18 mouse cellular contexts compared by ENCODE assay signal in the genomic region with DNA sequence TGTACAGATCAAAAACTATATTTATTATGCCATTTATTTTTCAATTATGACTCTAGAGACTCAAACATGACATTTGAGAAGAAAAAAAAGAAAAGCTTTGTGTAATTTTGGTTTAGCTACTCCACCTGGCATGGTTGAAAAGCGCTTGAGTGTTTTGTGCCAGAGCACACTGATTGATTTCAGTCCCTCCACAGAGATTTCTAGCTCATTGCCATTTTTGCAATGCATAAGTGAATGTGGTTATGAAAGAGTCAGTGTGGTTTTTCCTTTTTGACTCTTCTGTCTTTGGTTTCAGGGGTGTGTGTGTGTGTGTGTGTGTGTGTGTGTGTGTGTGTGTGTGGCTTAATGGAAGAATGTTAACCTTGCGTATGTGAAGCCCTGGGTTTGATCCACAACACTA.
"Had no signal": no experiment of that assay in that cellular context is flagged by ENCODE, and none has a peak within 500 bp of the region (broad histone marks: within the 10 kb centered on the region; RNA-seq: fewer than 3 reads in every experiment).

No protein-coding gene starts in this region.

- H3K36me3 ChIP-seq: midbrain, embryonic 10.5 days; midbrain, embryonic 13.5 days; neural tube, embryonic 12.5 days; neural tube, embryonic 15.5 days had no signal

- H3K4me2 ChIP-seq: lung, embryonic 14.5 days; midbrain, embryonic 13.5 days; neural tube, embryonic 12.5 days; neural tube, embryonic 15.5 days had no signal

- H3K4me3 ChIP-seq: midbrain, embryonic 10.5 days; midbrain, embryonic 13.5 days; myocyte; neural tube, embryonic 12.5 days; neural tube, embryonic 15.5 days had no signal

- DNase-seq: lung, adult 18-20 months; lung, embryonic 14.5 days; lung, postnatal 10 days; lung, postnatal 4 days; retina, postnatal 1 day; right cerebral cortex, adult 18-20 months; right cerebral cortex, postnatal 25 days; right cerebral cortex, postnatal 4 days; spleen, adult 18-20 months; thymus, adult 18-20 months; thymus, postnatal 14 days; thymus, postnatal 36 days had no signal

- H3K9ac ChIP-seq: liver, embryonic 14.5 days; lung, embryonic 14.5 days; midbrain, embryonic 13.5 days; neural tube, embryonic 12.5 days; neural tube, embryonic 15.5 days had no signal

- H3K27me3 ChIP-seq: midbrain, embryonic 13.5 days; neural tube, embryonic 12.5 days; neural tube, embryonic 15.5 days had no signal

- H3K4me1 ChIP-seq: midbrain, embryonic 10.5 days; midbrain, embryonic 13.5 days; neural tube, embryonic 12.5 days had no signal

- H3K9me3 ChIP-seq: midbrain, embryonic 10.5 days; midbrain, embryonic 13.5 days; neural tube, embryonic 12.5 days; neural tube, embryonic 15.5 days had no signal

- H3K27ac ChIP-seq: liver, embryonic 14.5 days; midbrain, embryonic 10.5 days; midbrain, embryonic 13.5 days; neural tube, embryonic 12.5 days; neural tube, embryonic 15.5 days had no signal

- ATAC-seq: midbrain, embryonic 13.5 days had no signal
